Mouse (Mus musculus) heart, postnatal 0 days (tissue): ENCODE results near the gene Zmiz1.

Experiments
- CTCF ChIP-seq: IDR thresholded peaks from 2 replicates; pipeline ENCODE4 v1.5.1; 2016; ENCODE audit warnings: antibody characterized with exemption, control low read depth, low read depth
- EP300 ChIP-seq: IDR thresholded peaks from 2 replicates; pipeline ENCODE4 v1.6.1; 2016; ENCODE audit warnings: antibody characterized with exemption, low read depth

GRCm38 (mm10) chr14:25412811-25413210, 46.2 kb upstream of the Zmiz1 start:
- TF ChIP-seq CTCF: no peak
- TF ChIP-seq EP300: no peak
